ENCODE assay signal across 11 mouse cellular contexts in genomic region chr12:81996679-81997362, GRCm38 (mm10).
"Had no signal": no experiment of that assay in that cellular context is flagged by ENCODE, and none has a peak within 500 bp of the region (broad histone marks: within the 10 kb centered on the region; RNA-seq: fewer than 3 reads in every experiment).

No protein-coding gene starts in this region.

- DNase-seq: kidney, adult 2 months; left cerebral cortex, postnatal 4 days; liver, embryonic 13.5 days; lung, adult 2 months; lung, postnatal 14 days; lung, postnatal 4 days; retina, postnatal 1 day; right cerebral cortex, postnatal 25 days; thymus, adult 18-20 months; thymus, postnatal 36 days had no signal

- ATAC-seq: midbrain, embryonic 15.5 days had no signal
